ENCODE assay signal across 35 mouse cellular contexts in genomic region chr2:34794511-34794910, GRCm38 (mm10). TPM values are rescaled to one million over a fixed set of nuclear protein-coding genes. Genes with fewer than 3 reads are reported as not detected.
"Had no signal": no experiment of that assay in that cellular context is flagged by ENCODE, and none has a peak within 500 bp of the region (broad histone marks: within the 10 kb centered on the region; RNA-seq: fewer than 3 reads in every experiment).

No protein-coding gene starts in this region.

- H3K27ac ChIP-seq: embryonic facial prominence, embryonic 10.5 days; embryonic facial prominence, embryonic 12.5 days; embryonic facial prominence, embryonic 13.5 days; embryonic facial prominence, embryonic 15.5 days; forebrain, embryonic 10.5 days; forebrain, embryonic 12.5 days; forebrain, embryonic 13.5 days; forebrain, embryonic 15.5 days; gastrocnemius, adult 2 months; heart, adult 2 months had no signal

- H3K27me3 ChIP-seq: embryonic facial prominence, embryonic 12.5 days; embryonic facial prominence, embryonic 13.5 days; embryonic facial prominence, embryonic 15.5 days; forebrain, embryonic 12.5 days; forebrain, embryonic 13.5 days; forebrain, embryonic 15.5 days had no signal

- H3K9me3 ChIP-seq: embryonic facial prominence, embryonic 10.5 days; embryonic facial prominence, embryonic 12.5 days; embryonic facial prominence, embryonic 13.5 days; embryonic facial prominence, embryonic 15.5 days; forebrain, embryonic 10.5 days; forebrain, embryonic 12.5 days; forebrain, embryonic 13.5 days; forebrain, embryonic 15.5 days had no signal

- DNase-seq: cerebellum, adult 9-10 months; cerebellum, adult 9-11 months; cerebellum, postnatal 10 days; cerebellum, postnatal 14 days; cerebellum, postnatal 25 days; cerebellum, postnatal 36 days; embryo, embryonic 11 days; forebrain, postnatal 0 days; gastrocnemius, adult 2 months; gastrocnemius, postnatal 10 days; gastrocnemius, postnatal 14 days; gastrocnemius, postnatal 25 days; gastrocnemius, postnatal 36 days; heart, adult 11 months; heart, adult 18-20 months; heart, adult 2 months had no signal

- H3K36me3 ChIP-seq: forebrain, embryonic 15.5 days had no signal

- H3K4me3 ChIP-seq: embryonic facial prominence, embryonic 10.5 days; embryonic facial prominence, embryonic 12.5 days; embryonic facial prominence, embryonic 13.5 days; embryonic facial prominence, embryonic 15.5 days; erythroblast, embryonic 14.5 days; forebrain, embryonic 10.5 days; forebrain, embryonic 12.5 days; forebrain, embryonic 13.5 days; forebrain, embryonic 15.5 days; gastrocnemius, adult 2 months; heart, adult 2 months had no signal

- ATAC-seq: forebrain, embryonic 13.5 days; forebrain, embryonic 14.5 days; forebrain, embryonic 15.5 days; forebrain, embryonic 16.5 days; forebrain, postnatal 0 days had no signal

RNA-seq across cellular contexts. Expression of gene Gm34653, which starts 38.3 kb away (rescaled TPM):
- total RNA-seq: common myeloid progenitor, adult 5-6 weeks; gastrocnemius, postnatal 10 days; gastrocnemius, postnatal 36 days; granulocyte monocyte progenitor cell, adult 5-6 weeks; heart, adult 18-20 months; heart, adult 2 months; heart, adult 8-10 months had no signal
- polyA plus RNA-seq: cortical plate, adult 2 months; embryonic facial prominence, embryonic 11.5 days; embryonic facial prominence, embryonic 12.5 days; embryonic facial prominence, embryonic 14.5 days; erythroblast, embryonic 14.5 days; forebrain, embryonic 10.5 days; forebrain, embryonic 11.5 days; forebrain, embryonic 12.5 days; forebrain, embryonic 13.5 days; forebrain, embryonic 14.5 days; forebrain, embryonic 15.5 days; forebrain, embryonic 16.5 days; frontal cortex, adult 2 months; heart, adult 2 months had no signal
